Mouse (Mus musculus): ENCODE results near the gene Qrich2. TPM values are rescaled to one million over a fixed set of nuclear protein-coding genes. Genes with fewer than 3 reads are reported as not detected.

The Qrich2 gene
- polyA plus RNA-seq, 1 experiment from 2014 or later, result not detected

DNA sequence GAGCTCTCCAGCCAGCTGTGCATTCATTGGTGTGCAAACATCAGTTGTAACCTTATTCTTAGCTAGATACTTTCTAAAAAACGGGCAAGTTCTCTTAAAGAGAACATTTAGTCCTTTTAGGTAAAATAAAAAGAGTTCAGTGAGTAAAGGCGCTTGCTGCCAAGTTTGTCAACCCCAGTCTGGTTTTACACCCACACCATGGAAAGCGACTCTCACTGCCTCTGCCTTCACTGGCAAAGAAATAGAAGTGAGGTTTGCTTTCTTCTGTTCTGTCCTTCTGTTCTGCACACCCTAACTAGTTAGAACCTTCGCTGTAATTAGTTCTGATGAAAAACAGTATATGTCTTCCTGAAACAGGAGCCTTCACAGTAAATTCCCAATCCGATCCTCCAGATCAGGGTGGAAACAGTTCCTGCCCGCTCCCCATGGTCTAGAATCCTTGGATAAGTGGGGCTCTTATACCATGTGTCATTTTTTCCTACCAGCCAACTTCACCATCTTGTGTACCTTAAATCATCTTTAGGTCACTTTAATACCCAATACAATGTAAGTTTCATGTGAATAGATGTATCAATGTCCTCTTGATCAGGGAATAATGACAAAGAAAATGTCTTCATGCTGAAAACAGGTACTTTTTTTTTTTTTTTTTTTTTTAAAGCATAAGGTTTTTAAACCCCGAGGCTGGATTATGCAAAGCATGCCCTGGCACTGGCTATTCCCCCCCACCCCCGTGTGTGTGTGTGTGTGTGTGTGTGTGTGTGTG, 33.3 kb downstream of the Qrich2 start:
- peak overlapping the region; percentile 26; the same call in 1 of the 2 replicates for H3K27ac ChIP-seq (ENCODE audit: low read depth, low read length)
- H3K9ac ChIP-seq (ENCODE audit: low read depth, low read length), result no peak overlapping the region
- peaks cover 11% of the 10 kb centered on the region for H3K36me3 ChIP-seq (ENCODE audit: control insufficient read depth, insufficient read depth, low read length)
- H3K4me2 ChIP-seq, result peak overlapping the region; percentile 55; the same call in 1 of the 2 replicates
- 70% methylated on average over 8 of the region's 8 CpGs for WGBS
- no peak overlapping the region for H3K4me3 ChIP-seq (ENCODE audit: low read depth, low read length)
- H3K27me3 ChIP-seq (replicated peaks; ENCODE audit: control insufficient read depth, insufficient read depth, low read length), result no peaks in the 10 kb centered on the region
- no peak for ATAC-seq (replicated peaks; ENCODE audit: low FRiP score)
- peaks cover 52% of the 10 kb centered on the region for H3K4me1 ChIP-seq (replicated peaks; ENCODE audit: control insufficient read depth, insufficient read depth, low read length)
- H3K9me3 ChIP-seq (ENCODE audit: control insufficient read depth, low read length), result no peaks in the 10 kb centered on the region
- no peak for DNase-seq (ENCODE audit: low spot score)

DNA sequence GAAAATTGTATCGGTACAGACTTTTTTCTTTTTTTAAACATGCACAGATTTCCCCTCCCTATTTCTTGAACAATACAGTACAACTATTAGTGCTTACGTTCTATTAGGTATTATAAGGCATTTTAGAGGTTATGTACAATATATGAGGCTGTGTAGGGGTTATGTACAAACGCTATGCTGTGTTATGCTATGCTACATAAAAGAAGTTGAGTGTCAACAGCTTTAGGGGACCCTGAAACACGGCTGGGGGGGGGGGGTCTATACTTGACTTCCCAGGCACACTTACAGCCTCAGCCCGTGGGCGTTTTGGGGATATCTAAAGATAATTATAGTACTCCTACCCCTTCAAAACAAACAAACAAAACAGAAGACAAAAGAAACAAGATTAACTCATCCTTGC, 33.9 kb downstream of the Qrich2 start:
- Histone ChIP-seq H3K4me1 (replicated peaks; ENCODE audit: control insufficient read depth, insufficient read depth, low read length) (peaks cover 46% of the 10 kb centered on the region), H3K27me3 (replicated peaks; ENCODE audit: control insufficient read depth, insufficient read depth, low read length) (no peaks in the 10 kb centered on the region), H3K4me2 (no peak overlapping the region), H3K36me3 (ENCODE audit: control insufficient read depth, insufficient read depth, low read length) (peaks cover 5% of the 10 kb centered on the region), H3K9me3 (ENCODE audit: control insufficient read depth, low read length) (no peaks in the 10 kb centered on the region), H3K9ac (ENCODE audit: low read depth, low read length) (no peak overlapping the region), H3K4me3 (ENCODE audit: low read depth, low read length) (no peak overlapping the region), H3K27ac (ENCODE audit: low read depth, low read length) (no peak overlapping the region)
- no peak for ATAC-seq (replicated peaks; ENCODE audit: low FRiP score)
- DNase-seq (ENCODE audit: low spot score), result no peak
- 66% methylated on average over 6 of the region's 6 CpGs for WGBS

DNA sequence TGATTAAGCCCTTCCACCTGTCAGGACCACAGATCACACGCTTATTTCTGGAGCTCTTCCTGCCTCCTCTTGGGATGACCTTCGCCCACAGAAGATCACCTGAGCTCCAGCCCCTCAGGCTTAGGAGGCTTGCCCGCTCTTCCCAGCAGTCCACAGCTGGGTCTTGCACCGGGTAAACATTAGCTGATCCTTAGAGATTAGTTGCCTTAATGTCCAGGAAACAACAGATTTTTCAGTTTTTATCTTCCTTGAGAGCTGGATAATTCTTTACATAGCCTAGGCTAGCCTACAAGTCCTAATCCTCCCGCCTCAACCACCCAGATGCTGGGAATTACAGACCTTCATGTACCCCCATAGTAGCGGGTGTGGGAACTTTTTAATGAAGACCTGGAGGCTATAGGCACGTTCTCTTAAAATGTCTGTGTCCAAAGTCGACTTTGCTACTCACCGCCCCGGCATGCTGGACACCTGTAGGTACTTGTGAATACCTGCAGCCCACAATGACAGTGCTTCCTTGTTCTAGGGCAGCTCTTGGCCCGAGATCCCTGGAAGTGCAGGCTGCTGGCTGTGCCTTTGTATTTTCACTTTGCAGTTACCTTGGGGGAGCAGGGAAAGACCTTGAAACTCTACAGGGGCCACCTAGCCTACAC, 34.5 kb downstream of the Qrich2 start:
- Histone ChIP-seq H3K9me3 (ENCODE audit: control insufficient read depth, low read length) (no peaks in the 10 kb centered on the region), H3K4me3 (ENCODE audit: low read depth, low read length) (no peak overlapping the region), H3K36me3 (ENCODE audit: control insufficient read depth, insufficient read depth, low read length) (0 out of 2 replicates have a peak, but pooled peaks cover 3% of the 10 kb centered on the region), H3K4me1 (replicated peaks; ENCODE audit: control insufficient read depth, insufficient read depth, low read length) (peaks cover 40% of the 10 kb centered on the region), H3K27me3 (replicated peaks; ENCODE audit: control insufficient read depth, insufficient read depth, low read length) (no peaks in the 10 kb centered on the region), H3K27ac (ENCODE audit: low read depth, low read length) (no peak overlapping the region), H3K4me2 (peak overlapping the region; percentile 54), H3K9ac (ENCODE audit: low read depth, low read length) (no peak overlapping the region)
- no peak for ATAC-seq (replicated peaks; ENCODE audit: low FRiP score)
- DNase-seq (ENCODE audit: low spot score), result no peak
- WGBS, result 52% methylated on average over 11 of the region's 11 CpGs

DNA sequence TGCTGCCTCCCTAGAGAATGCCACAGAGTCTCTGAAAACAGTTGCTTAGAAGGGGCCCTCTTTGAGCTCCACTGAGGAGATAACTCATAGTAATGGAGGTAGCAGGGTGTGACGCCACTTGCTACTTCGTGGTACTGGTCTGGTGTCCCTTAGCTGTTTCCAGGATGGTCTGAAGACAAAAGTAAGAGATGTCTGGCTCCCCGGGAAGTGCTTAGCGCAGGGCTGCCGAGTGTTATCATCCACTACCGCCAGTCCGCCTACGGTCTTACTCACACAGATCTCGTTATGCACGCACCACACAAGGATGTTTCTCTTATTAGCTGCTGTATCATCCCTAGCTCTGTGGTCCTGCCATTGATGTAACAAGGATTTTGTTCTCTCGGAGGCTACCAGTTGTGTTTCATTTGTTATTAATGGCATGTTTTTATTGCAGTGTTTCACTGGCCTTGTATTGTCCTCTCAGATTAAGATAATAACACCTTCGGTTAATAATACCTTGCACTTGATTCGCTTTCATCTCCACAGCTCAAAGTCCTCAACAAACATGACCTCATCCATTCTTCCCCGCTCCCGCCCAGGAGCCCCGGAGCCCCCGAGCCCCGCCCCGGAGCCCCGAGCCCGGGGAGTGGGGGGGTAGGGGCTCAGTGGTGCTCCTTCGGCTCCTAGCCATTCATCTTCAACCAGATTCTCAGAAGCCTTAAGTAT, 35.2 kb downstream of the Qrich2 start:
- Histone ChIP-seq H3K9ac (ENCODE audit: low read depth, low read length) (peak overlapping the region; percentile 47; the same call in 1 of the 2 replicates), H3K9me3 (ENCODE audit: control insufficient read depth, low read length) (no peaks in the 10 kb centered on the region), H3K4me3 (ENCODE audit: low read depth, low read length) (peak overlapping the region; percentile 20; the same call in 1 of the 2 replicates), H3K27me3 (replicated peaks; ENCODE audit: control insufficient read depth, insufficient read depth, low read length) (no peaks in the 10 kb centered on the region), H3K4me1 (replicated peaks; ENCODE audit: control insufficient read depth, insufficient read depth, low read length) (peaks cover 34% of the 10 kb centered on the region), H3K27ac (ENCODE audit: low read depth, low read length) (peak overlapping the region; percentile 66), H3K4me2 (peak overlapping the region; percentile 54), H3K36me3 (ENCODE audit: control insufficient read depth, insufficient read depth, low read length) (0 out of 2 replicates have a peak, but pooled peaks cover 3% of the 10 kb centered on the region)
- WGBS, result 34% methylated on average over 22 of the region's 22 CpGs
- DNase-seq (ENCODE audit: low spot score), result no peak
- ATAC-seq (replicated peaks; ENCODE audit: low FRiP score), result no peak

DNA sequence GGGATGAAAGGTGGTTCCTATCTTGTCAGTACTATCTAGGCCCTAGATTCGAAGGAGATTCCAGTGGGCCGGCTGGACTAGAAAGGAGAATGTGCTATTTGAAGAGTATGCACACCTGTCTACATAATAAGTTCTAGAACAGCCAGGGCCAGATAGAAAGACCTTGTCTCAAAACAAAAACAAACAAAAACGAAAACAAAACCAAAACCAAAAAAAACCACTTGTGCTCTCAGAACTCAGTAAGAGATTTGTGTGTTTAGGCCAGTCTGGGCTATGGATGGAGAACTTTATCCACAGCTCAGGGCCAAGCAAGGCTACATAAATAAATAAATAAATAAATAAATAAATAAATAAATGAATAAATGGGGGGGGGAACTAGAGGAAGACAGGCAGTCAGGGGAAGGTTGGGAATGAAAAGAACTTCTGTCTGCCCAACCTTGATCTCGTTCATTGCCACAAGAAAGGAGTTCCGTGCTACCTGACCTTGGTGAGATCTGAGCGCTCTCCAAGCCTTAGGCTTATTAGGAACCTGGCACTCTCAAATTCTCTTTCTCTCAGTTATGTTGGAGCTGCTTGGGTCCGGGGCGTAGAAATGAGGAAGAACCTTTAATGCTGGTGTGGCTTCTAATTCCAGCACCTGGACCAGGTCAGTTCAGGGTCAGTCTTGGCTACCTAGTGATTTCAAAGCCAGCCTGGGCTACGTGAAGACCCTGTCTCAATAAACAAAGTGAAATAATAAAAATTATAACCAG, 36.0 kb downstream of the Qrich2 start:
- Histone ChIP-seq H3K4me2 (peak overlapping the region; percentile 54), H3K4me3 (ENCODE audit: low read depth, low read length) (no peak overlapping the region), H3K4me1 (replicated peaks; ENCODE audit: control insufficient read depth, insufficient read depth, low read length) (peaks cover 28% of the 10 kb centered on the region), H3K27me3 (replicated peaks; ENCODE audit: control insufficient read depth, insufficient read depth, low read length) (no peaks in the 10 kb centered on the region), H3K36me3 (ENCODE audit: control insufficient read depth, insufficient read depth, low read length) (no peaks in the 10 kb centered on the region), H3K9me3 (ENCODE audit: control insufficient read depth, low read length) (no peaks in the 10 kb centered on the region), H3K9ac (ENCODE audit: low read depth, low read length) (peak overlapping the region; percentile 44), H3K27ac (ENCODE audit: low read depth, low read length) (peak overlapping the region; percentile 64; the same call in 1 of the 2 replicates)
- DNase-seq (ENCODE audit: low spot score) (no peak), ATAC-seq (replicated peaks; ENCODE audit: low FRiP score) (no peak)
- 73% methylated on average over 9 of the region's 9 CpGs for WGBS

DNA sequence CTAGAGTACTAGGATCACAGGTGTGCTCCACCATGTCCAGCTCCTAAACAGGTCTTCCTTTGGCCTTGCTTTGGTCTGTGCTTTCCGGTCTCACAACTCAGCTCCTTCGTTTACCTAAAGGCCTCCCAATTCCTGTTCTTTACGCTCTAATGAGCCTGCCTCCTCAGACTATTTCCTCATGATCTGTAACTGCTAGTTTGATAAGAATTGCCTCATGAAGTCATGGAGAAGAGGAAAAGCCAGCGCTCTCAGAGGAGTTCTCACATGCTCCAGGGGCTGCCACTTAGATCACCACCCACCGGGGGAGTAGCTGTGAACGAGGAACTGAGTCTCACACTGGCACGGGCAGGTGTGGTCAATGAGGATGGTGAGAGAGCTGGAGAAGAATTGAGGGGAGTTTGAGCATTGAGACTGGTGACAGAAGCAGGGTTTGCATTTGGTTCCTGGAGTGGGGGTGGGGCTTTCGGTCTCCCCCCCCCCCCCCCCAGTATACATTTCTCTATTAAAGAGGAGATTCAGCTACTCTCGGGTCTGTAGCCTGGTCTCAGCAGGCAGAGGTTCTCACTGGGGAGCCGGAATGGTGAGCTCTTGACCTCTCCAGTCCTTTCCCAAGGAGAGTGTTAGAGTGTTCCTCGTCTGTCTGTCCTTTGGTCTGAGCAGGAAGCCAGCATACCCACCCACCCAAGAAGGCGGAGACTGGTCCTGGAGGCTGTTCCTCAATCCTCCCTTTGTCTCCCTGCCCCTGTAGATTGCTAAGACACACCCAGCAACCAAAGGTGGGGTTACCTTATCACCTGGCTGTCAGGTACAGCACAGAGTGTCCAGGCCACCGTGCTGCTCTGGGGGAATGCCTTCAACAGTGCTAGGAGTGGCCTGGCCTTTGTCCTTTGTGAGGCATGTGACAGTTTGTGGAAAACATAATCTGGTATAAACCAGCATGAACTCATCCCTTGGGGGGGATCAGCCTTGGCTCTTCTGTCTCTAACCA, 36.9 kb downstream of the Qrich2 start:
- Histone ChIP-seq H3K4me1 (replicated peaks; ENCODE audit: control insufficient read depth, insufficient read depth, low read length) (peaks cover 32% of the 10 kb centered on the region), H3K4me2 (peak overlapping the region; percentile 37), H3K36me3 (ENCODE audit: control insufficient read depth, insufficient read depth, low read length) (no peaks in the 10 kb centered on the region), H3K27me3 (replicated peaks; ENCODE audit: control insufficient read depth, insufficient read depth, low read length) (no peaks in the 10 kb centered on the region), H3K4me3 (ENCODE audit: low read depth, low read length) (no peak overlapping the region), H3K9me3 (ENCODE audit: control insufficient read depth, low read length) (no peaks in the 10 kb centered on the region), H3K9ac (ENCODE audit: low read depth, low read length) (peak overlapping the region; percentile 44), H3K27ac (ENCODE audit: low read depth, low read length) (peak overlapping the region; percentile 64; the same call in 1 of the 2 replicates)
- ATAC-seq (replicated peaks; ENCODE audit: low FRiP score) (no peak), DNase-seq (ENCODE audit: low spot score) (no peak)
- WGBS, result 35% methylated on average over 13 of the region's 13 CpGs

DNA sequence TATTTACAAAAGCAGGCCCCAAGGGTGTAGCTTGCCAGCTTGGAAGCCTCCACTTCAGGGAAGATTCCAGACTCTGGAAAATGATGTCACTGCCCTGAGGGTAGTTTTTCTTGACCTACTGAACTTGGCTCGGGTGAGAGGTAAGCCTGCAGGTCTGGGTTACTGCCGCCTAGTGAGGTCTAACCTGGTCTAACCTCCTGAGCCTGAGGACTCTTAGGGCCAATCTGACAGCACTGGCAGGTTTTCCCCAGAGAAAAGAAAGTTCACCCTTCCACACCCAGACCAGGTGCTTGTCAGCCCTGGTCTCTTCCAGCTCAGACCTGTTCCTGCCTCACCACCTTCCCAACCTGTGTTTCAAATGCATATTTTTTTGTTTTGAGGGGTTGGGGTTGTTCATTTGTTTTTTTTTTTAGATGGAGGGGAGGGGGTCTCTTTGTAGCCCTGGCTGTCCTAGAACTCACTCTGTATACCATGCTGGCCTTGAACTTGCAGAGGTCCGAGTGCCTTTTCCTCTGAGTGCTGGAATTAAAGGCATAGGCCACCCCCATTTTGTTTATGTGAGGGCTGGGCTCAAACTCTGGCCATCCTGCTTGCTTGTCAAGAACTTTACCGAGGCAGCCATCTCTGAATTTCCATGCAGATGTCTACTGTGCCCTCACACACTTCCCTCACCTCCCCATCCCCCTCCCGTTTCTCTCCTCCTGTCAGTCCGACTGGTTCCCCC, 39.0 kb downstream of the Qrich2 start:
- H3K4me3 ChIP-seq (ENCODE audit: low read depth, low read length), result no peak overlapping the region
- no peaks in the 10 kb centered on the region for H3K36me3 ChIP-seq (ENCODE audit: control insufficient read depth, insufficient read depth, low read length)
- WGBS, result 66% methylated on average over 6 of the region's 6 CpGs
- H3K9ac ChIP-seq (ENCODE audit: low read depth, low read length), result no peak overlapping the region
- ATAC-seq (replicated peaks; ENCODE audit: low FRiP score) (no peak), DNase-seq (ENCODE audit: low spot score) (no peak)
- H3K9me3 ChIP-seq (ENCODE audit: control insufficient read depth, low read length), result no peaks in the 10 kb centered on the region
- H3K4me1 ChIP-seq (replicated peaks; ENCODE audit: control insufficient read depth, insufficient read depth, low read length), result peaks cover 30% of the 10 kb centered on the region
- no peaks in the 10 kb centered on the region for H3K27me3 ChIP-seq (replicated peaks; ENCODE audit: control insufficient read depth, insufficient read depth, low read length)
- no peak overlapping the region for H3K27ac ChIP-seq (ENCODE audit: low read depth, low read length)
- no peak overlapping the region for H3K4me2 ChIP-seq

Data from liver, embryonic 11.5 days (tissue).